Mouse (Mus musculus) heart, adult 9 months (tissue): Measurements from ENCODE around the gene Kremen1.

Source experiments
- DNase-seq, 2 experiments: peaks; one replicate each; pipeline ENCODE4 v3.0.0; 2022; ENCODE audit warnings: low spot score in 2 of 2

Gene Kremen1

DNA sequence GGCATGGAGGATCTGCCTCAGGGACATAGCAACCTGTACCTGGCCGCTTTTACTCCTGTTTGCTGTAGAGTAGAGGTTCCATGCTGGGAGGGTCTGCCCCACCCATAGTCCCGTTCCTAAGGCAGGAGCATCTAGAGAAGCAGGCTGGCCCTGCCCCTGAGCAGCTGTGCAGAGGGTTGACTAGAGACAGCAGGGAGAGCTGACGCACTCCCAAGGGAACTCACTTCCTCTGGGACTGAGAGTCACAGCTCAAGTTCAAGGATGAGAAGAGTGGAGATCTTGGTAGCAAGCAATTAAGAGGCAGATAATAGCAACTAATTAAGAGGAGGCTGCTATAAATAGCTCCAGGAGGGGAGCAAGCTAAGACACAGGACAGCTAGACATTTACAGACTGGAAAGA is 88.5 kb downstream of the Kremen1 start:
- no peak for DNase-seq

DNA sequence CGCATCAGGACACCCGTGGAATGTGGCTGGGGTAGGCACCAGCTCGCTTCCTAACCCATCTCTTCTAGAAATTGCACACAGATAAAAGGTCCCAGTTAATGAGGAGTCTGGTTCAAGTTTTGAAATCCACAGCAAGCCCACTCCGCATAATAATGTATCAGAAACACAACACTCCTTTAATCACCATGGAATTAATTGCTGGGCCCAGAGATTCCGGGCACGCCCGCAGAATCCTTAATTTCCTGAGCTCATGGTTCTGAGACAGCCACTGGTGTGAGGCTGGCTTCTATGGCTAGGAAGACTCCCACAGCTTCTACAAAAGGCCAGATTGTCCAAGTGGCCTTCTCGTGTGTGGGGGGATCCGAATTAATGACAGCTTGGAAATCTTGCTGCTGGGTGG is 94.0 kb downstream of the Kremen1 start:
- no peak for DNase-seq

DNA sequence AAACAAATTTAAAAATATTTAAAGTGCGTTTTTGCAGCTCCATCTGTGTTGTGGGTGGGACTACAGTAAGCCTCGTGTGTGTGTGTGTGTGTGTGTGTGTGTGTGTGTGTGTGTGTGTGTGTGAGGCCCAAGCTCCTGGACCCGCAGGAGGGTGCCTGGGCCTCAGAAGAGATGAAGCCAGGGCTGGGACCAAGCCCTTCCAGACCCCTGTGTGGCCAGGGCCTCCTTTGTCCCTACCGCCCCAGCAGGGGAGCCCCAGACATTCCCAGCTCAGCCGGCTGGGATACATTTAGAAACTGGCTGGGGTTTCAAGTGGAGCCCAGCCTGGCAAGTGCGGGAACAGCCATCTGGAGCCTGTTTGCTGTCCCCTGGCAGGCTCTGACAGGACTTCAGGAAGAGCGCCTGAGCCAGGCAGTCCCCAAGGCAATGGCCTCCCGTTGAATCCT is 95.9 kb downstream of the Kremen1 start:
- DNase-seq: peak; percentile 75 to 79

DNA sequence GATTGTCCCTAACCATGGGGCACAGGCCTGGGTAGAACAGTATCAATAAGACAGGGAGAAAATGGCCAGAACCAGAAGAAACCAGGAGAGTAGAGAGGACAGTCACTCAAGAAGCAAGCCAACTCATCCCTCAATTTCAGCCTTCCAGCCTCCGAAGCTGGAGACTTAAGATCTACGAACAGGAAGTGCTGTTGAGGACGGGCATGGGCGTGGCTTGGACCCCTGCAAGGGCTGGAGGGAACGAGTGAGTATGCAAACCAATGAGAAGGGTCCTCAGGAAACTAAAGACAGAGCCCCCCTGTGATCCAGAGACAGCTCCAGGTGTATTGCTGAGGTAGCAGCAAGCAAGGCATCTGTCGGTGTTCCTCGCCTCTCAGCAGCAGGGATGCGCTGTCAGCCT is 97.0 kb downstream of the Kremen1 start:
- DNase-seq: no peak

DNA sequence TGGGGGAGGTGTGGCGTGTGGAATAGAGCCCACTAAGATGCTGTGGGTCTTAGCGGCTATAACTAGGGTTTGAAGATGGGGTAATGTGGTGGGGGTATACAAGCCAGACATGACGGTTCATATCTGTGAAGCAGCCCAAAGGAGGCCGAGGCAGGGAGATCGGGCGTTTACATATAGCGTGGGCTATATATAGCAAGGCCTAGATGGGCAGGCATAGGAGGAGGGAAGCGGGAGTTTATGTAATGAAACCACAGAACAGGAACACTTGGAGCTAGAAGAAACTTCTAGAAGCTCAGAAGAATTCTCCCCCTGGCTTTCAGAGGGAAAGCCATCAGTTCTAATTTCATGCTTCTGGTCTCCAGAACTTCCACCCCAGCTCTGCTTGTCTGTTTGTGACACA is 97.9 kb downstream of the Kremen1 start:
- DNase-seq: no peak

DNA sequence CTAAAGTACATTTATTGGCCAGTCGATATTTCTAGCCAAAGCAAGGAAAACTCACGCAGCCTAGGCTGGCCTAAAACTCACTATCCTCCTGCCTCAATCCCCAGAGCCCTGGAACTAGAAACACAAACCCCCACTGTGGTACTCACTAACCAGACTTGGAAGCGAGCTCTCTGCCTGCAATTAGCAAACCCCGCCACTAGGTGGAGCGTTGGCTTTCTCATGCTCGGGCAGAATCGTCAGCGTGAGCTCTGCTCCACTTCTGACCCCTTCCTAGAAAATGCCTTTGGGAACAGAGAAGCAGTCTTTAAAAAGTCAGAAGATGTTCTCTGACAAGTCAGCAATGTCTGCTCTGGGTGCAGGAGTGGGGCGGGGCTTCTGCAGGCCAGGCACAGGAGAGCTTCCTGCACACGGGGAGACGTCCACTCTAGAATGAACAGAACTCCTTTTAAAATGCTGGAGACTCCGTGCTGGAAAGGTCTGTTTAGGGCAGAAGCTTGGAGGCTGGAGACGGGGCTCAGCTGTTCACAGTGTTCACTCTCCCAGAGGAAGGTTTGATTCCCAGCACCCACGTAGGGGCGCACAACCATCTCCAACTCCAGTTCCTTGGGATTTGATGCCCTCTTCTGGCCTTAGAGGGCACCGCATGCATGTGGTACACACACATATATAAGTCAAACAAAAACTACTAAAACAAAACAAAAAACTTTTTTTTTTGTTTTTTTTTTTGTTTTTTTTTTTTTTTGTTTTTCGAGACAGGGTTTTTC is 100.5 kb downstream of the Kremen1 start:
- no peak for DNase-seq

DNA sequence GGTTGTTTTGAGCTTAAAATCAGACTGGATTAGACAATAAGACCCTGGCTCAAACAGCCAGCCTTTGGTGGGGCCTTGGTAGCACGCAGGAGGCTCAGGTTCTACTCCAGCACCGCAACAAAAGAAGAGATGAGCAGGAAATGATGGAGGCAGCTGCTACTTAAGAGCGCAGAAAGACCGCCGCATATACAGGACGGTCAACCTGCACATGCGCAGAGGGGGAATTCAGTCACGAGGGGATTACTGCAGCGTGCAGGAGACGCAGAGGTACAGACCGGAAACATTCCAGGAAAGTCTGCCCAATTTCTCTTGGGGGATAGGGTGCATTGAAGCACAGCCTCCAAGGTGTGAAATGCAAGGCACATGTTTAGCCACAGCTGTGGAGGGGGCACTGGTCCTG is 103.3 kb downstream of the Kremen1 start:
- DNase-seq: no peak

DNA sequence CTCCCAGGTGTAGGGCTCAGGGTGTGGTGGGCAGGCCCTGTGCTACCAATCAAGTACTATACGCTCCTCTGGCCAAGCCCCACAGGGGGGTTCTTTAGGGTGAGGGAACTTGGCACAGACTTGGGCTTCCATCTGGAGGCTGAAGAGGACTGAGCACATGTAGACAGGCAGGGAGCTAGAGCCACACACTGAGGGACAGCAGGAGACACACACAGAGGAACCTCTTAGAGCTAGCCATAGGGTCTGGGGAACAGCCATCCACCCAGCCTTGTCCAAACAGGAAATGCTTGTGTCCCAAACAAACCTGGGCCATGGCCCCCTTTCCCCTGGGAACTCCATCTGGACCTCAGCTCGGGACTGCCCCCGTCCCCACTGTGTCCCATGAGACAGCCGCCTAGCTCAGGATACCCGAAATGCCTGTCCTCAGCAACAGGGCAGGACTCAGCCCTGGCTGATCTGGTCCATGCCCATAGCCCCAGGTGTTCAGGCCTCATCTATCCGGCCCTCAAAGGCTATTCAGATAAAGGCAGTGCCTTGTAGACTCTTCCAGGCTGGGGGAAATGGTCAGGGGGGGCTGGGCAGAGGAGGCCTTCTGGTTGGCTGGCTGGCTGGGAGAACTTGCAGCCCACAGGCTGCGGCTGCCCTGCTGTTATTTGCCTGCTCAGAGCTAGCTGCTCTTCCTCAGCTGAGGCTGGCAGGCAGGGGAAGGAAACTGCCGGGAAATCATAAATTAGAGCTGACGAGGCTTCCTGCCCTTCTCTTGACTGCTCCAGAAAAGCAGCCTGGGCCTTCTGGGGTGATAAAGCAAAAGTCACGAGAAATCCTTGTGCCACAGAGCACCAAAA is 106.2 kb downstream of the Kremen1 start:
- peak; percentile 27 to 55 for DNase-seq

DNA sequence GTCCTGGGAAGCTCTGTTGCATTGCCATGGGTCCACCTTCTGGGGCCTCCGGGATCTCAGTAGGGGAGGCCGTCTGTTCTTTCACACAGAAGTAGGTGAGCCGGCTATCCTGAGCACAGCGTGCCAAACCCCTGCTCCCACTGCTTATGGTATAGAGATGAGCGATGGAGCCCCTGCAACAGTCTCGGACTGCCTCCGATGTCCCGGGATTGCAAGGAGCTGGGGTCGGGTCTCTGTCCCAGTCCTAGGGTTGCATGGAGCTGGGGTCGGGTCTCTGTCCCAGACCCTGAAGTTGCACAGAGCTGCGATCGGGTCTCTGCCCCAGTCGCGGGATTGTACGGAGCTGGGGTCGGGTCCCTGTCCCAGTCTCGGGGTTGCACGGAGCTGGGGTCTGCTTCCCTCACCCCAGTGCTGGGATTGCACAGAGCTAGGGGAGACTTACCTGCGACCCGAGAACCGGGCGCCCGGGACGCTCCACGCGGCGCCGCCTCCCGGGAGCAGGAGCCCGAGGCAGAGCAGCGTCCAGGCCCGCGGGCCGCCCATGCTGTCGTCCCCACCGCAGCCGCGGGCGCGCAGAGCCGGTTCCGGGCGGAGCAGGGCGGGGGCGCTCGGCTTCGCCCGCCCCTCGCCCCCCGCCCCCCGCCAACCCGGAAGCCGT is 109.5 kb downstream of the Kremen1 start, which contains the start of gene Emid1:
Gene Emid1, minus strand, starts transcription at position 578 of the 658 bp plus-strand sequence.
- no peak for DNase-seq

DNA sequence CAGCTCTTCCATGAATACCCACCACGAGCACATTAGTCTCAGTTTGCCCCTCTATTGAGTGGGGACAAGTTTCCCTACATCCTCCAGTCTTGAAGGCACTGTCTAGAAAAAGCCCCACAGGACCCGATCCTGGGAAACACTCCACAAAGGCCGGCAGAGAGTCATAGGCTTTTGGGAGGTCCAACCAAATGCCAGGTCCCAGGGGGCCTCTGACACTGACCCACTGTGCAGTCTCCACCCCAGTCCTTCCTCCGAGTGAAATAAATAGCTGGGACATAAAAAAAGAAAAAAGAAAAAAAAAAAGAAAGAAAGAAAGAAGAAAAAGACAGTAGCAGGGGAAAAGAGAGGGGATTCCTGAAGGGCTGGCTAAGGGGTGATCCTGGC is 110.1 kb downstream of the Kremen1 start:
- peak in 1 of 2 experiments; percentile 41 for DNase-seq

DNA sequence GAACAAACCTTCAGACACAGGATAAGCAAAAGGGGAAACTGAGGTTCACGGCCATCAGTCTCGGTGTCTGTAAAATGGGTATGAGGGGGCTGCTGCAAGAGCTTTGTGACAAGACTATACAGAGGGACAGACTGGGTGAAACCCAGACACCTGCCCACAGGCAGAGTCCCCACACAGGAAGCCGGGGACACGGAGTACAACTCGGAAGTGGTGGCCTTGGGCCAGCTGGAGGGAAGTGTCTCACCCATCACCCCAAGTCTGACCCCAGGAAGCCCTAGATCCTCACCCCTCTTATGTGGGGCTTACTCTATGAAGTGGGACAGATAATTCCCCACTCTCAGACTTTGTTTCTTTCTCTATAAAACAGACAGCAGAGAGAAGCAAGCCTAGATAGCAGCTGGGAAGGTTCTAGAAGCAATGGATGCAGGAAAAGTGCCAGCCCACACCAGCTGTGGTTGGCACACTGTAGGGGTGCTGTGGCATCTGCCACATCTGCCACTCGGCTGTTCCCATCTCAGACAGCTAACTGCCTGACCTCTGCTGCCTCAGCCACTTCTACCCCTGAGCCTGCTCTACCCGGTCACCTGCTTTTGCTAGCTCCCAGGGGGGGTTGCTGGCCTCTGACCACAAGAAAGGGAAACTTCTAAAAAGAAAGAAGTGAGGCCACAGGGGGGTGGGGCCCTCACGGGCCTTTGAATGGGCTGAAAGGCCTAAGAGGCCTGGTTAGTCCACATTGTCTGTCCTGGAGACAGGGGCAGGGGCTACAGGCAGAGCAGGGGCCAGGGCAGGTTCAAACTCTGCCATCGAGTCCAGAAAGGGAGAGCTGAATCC is 110.7 kb downstream of the Kremen1 start:
- DNase-seq: no peak

DNA sequence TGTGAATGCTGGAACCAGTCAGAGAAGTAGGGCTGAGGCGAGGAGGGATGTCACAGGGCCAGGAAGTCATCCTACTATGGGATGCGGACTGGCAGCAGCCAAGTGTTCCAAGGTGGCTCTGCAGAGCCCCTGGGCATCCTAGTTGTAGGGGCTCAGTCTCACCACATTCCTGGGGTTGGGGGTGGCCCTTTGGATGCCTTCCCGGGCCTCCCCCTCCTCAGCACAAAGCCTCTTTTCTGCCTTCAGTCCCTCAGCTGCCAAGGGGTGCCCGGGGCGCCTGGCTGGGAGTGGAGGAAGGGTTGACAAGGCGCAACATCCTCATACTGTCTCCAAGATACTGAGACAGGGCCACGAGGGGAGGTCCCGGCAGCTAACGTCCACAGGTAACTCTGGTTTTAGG is 111.4 kb downstream of the Kremen1 start:
- DNase-seq: no peak

DNA sequence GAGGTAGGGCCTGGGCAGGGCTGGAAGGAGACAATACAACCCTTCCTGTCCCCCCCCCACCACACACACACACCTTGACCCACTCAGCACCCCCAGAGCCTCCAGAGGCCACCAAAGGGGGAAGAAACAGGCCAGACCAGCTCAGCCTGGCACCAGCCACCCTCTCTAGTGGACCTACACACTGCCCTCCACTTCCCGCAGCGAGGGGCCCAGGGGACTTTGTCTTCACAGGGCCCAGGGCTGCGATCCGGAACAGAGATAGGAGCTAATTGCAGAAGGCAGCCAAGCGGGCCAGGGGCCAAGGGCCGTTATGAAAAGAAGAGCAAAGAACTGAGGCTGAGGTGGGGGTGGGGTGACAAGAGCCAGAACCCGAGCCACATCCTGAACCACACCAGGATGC is 112.1 kb downstream of the Kremen1 start:
- DNase-seq: no peak

DNA sequence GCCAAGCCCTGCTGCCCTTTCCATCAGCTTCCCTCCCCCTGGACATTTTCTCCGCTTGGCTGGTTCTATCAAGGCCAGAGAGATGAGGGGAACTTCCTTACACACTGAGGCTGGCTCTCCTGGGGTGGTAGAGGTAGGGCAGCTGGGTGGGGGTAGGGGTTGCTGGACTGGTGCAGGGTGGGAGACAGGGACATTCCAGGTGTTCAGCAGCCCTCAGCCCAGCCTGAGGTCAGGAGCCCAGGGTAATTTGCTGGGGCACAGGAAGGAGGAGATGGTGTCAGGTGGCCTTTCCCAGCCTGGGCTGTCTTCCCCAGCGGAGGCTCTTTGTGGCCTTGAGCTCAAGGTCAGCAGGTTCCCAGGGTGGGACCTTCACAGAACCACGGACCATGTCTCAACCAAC is 115.8 kb downstream of the Kremen1 start:
- no peak for DNase-seq

DNA sequence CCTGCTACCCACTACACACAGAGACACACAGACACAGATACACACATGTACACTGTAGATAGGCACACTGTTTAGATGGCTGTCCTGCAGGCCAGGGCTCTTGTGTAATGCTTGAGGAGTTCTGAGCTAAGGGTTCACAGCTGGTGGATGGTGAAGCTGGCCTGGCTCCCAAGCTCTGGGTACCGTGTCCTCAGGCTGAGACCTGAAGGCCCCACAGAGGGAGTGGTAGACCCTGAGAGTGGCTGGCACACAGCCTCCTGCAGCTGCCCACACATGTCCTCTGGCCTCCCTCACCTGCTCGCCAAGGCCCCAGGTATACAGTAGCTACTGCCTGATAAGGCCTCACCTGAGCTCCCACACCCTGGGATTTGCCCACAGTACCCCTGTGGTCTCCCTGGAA is 119.4 kb downstream of the Kremen1 start:
- DNase-seq: no peak
